Mouse (Mus musculus): Measurements from ENCODE around the gene Taf12.
"Not testable (repeated sequence)": the region's sequence is repeated elsewhere in the genome, so short reads cannot be mapped to it uniquely, and the experiment has no call there.

Gene Taf12

DNA sequence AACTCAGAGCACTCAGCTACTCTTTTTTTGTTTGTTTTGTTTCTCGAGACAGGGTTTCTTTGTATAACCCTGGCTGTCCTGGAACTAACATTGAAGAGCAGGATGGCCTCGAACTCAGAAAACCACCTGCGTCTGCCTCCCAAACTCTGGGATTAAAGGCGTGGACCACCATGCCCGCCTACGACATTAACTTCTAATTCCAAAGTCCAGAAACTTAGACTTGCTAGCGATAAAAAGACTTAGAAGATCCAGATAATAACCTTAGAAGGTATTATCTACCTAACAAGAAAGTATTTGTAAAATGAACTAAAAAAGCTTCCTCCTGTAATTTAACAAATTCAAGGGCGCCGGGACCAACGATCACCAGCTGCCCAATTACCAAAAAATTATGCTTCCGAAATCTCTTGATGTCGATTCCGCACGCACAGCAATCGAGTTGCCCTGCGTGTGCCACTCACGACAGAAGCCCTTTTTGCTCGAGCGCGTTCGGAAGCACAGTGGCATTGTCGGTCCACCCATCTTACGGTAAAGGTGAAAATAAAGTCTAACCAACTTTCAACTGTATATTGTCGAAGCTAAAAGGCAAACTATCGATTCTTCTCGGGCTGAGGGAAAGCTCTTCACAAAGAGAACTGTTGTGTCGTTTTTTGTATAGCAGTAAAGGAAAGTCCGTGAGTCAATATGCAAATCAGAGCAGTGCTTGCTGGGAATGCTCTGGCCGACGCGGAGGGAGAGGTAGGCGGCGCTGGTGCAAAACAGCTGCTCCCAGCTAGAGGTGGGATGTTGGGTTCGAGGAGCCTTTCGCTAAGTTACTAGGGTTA, 4.2 kb upstream of the Taf12 start:
- peak; percentile 54 to 85 for DNase-seq (ENCODE audit: low spot score in 2 of 2)

DNA sequence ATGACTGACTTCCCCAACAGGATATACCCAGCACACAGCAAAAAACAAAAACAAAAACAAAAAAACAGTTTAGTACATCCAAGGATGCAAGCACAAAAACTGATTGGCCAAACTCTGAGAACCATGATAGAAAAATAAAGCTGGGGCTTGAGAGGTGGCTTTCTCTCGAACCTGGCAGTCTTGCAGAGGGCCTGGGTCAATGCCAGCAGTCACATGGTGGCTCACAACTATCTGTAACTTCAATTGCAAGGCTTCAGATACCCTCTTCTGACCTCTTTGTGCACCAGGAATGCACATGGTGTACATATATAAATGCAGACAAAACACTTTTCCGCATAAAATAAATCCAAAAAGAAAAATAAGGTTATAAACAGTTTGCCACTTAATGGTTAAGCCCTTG, 1.0 kb upstream of the Taf12 start:
- peak in 1 of 2 experiments; percentile 30 for DNase-seq (ENCODE audit: low spot score in 2 of 2)

DNA sequence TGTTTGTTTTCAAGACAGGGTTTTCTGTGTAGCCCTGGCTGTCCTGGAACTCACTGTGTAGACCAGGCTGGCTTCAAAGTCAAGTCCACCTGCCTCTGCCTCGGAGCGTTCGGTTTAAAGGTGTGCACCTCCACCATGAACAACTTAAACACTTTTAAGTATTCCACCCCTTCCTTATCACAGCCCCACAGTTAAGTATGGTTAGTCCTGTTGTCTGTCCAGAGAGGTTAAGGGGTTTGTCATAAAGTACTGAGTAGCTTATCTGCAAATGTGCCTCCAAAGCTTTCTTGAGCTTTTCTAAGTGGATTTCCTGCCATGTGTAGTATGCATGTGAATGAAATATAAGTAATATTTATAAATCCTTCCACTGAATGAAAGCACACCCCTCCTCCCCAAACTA, 1.8 kb downstream of the Taf12 start:
- no peak for DNase-seq (ENCODE audit: low spot score in 2 of 2)

DNA sequence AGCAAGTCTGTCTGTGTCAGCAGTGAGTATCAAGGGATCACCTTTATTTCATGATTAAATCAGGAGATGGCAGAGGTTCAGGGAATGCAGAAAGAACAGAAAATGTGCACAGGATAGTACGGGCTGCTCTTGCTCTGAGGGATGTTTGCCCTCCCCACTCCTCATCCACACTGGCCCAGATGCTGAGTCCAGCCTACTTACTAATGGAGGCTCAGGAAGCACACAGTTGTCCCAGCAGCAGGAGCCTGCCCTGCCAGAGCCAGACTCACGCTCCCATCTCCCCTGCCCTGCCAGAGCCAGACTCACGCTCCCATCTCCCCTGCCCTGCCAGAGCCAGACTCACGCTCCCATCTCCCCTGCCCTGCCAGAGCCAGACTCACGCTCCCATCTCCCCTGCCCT, 14.7 kb downstream of the Taf12 start:
- not testable (repeated sequence) for DNase-seq (ENCODE audit: low spot score in 2 of 2)

DNA sequence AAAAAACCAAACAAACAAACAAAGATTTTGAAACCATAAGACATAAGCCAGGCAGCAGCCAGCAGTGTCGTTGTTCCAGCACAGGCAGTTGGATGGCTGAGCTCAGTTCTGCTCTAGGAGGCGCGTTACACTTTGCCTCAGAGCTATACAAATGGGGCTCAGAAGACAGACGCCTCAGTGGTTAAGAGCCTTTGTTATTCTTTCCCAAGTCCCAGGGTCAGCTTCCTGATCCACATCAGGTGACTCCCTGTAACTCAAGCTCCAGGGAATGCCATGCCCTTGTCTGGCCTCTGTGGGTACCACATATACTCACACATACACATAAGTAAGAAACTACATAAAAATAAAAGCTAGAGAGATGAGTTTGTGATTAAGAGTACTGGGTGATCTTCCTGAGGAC, 16.9 kb downstream of the Taf12 start:
- DNase-seq (ENCODE audit: low spot score in 2 of 2), result no peak

DNA sequence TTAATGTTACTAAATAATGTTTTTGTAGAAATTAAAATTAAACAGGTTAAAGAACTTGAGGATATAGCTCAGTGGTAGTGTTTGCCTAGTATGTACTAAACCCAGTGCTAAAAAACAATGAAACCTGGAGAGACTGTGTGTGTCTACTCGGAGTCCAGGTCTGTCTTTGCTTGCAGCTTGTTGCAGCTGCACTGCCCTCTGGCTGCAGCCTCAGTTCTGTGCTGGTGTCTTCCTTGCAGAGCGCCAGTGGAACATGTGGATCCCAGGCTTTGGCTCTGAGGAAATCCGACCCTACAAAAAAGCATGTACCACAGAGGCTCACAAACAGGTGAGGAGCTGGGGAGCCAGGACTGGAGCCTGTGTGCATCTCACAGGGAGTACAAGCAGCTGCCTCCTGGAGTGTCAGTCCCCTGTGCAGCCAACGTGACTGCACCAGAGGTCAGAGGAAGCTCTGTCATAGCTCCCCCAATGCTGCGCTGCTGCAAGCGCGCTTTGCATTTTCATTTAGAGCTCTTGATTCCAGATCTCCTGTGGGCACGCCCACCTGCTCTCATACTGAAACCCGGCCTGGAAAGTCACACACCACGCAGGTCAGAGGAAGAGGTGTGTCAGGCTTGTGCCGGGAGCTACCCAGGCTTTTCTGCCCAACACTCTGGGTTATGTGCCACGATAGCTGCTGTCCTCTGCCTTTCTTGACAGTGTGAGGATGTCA, 17.6 kb downstream of the Taf12 start:
- DNase-seq (ENCODE audit: low spot score in 2 of 2), result no peak

DNA sequence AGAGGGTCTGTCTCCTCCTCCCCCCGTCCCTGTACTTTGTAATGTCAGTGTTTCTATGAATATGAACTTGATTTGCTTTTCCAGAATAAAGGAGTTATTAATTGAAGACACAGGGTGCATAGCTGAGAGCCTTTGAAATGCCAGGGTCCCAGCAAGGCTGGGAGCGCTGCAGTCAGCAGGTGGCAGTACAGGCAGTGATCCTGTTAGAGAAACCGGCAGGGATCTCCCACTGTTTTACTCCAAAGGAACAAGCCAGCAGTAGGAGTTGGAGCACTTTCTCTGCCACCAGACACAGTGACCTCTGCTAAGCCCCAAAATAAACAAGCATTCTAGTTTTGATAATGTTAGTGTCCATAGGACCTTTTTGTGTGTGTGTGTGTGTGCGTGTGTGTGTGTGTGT, 18.8 kb downstream of the Taf12 start:
- DNase-seq (ENCODE audit: low spot score in 2 of 2), result peak in 1 of 2 experiments; percentile 35

DNA sequence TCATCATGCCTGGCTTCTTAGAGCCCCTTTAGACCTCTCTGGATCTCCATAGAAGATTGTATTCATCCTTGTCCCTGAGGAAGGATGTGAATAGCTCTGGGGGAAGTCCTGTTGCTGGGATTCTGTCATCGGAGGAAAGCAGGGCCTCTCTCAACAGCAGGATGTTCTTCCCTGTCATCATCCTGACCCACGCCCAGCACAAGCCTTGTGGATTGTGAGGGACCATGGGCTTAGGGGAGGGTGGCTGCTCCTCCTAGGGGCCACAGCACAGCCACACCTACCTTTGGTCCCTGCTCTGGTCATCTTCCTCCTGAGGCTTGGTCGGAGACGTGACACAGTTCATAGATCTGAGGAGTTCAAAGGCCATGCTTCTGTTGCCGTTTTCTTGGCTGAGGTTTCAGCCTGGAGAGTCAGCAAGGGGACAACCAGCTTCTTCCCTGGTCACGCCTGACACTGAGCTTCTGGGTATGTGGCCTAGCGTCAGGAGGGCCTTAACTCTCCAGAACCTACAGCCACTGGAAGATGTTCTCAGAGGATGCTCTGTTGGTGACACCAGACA, 19.6 kb downstream of the Taf12 start:
- no peak for DNase-seq (ENCODE audit: low spot score in 2 of 2)

DNA sequence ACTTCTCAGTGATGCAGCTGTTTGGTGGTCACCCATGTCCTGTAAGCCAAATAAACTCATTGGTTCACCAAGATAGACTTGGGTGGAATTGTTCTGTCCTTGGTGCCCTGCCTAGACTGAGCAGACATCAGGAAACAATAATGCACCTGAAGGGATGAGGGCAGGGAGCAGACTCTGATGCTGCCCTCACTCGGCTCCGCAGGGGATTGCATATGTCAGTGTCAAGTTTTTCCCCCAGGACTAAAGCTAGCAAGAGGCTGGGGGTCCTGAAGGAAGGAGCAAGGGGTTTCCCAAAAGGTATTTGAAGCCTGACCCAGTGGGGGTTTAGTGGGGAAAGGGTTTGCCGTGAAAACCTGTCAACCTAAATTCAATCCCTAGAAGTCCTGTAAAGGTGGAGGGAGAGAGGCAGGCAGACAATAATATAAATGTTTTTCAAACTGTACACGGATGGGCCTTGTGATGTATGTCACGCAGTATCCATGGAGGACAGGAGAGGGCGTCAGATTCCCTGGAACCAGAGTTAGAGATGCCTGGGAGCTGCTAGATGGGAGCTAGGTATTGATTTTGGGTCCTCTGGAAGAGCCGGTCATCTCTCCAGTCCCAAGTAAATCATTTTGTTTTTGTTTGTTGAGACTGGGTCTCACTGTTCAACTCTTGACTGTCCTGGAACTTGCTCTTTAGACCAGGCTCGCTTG, 21.7 kb downstream of the Taf12 start:
- DNase-seq (ENCODE audit: low spot score in 2 of 2), result no peak

DNA sequence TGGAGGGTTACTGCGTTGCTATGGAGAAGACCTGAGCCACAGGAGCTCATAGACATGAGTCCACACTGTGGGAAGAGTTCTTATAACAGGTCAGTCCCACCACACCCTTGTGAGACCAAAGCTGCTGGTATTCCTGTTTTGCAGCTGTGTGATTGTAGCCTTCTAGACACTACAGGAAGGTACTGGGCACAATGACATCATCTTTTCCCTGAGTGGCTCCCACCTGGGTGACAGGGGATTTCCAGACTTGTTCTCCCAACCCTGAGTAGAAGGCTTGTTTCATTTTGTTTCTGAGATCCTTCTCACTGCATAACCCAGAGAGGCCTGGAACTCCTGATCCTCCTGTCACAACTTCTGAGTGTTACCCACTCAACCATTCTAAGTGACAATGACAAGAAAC, 25.7 kb downstream of the Taf12 start:
- no peak for DNase-seq (ENCODE audit: low spot score in 2 of 2)

DNA sequence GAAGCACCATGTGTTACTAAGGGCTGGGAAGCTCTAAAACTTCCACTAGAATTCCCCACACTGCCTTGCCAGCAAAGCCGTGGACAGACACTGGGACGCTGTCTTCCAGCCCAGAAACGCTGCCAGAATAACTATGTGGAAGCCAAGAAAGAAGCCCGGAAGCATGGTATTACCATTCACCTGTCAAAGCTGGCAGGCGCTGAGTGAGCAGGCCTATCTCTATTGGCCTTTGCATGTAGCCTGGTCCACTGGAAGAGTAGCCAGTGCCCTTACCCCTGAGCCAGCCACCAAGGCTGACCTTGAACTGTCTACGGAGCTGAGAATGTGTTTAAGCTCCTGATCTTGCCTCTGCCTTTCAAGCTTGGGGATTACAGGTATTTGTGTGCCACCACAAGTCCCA, 27.3 kb downstream of the Taf12 start:
- DNase-seq (ENCODE audit: low spot score in 2 of 2), result no peak

DNA sequence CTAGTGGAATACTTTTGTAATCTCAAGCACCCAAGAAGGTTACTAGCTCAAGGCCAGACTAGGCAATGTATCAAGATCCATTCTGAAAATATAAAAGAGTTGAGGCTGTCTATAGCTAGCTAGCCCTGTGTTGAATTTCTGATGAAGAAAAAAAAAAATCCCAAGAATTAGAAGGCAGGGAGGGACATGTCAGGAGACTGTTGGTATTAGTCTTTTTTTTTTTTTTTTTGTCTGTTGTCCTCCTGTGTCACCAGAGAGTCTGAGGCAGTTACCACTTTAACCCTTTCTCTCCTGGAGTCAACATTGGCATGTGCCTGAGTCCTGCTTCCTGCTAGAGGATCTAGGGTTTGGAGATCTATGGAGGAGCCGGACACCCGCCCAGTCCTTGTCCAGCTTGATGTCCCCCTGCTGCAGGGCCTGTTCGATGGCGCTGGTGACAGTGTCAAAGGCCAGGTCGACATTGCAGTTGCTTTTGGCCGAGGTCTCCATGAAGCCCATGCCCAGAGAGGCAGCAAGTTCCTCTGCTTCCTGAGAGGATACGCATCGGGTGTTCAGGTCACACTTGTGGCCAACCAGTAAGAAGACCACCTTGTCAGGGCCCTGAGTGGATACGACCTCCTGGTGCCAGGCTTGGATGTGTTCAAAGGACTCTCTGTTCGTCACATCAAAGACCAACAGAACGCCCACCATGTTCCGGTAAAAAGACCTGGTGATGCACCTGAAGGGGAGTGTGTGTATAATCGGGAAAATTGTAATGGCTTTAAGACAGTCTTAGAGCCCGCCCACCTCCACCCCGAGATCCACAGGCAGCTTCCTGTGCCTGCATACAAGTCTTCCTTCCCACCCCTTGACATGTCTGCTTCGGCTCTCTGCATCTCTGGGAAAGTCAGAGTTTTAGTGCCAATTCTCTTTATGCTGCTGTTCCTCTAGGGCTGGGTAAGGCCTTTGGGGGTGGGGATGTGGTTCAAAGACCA, 28.1 kb downstream of the Taf12 start:
- no peak for DNase-seq (ENCODE audit: low spot score in 2 of 2)

DNA sequence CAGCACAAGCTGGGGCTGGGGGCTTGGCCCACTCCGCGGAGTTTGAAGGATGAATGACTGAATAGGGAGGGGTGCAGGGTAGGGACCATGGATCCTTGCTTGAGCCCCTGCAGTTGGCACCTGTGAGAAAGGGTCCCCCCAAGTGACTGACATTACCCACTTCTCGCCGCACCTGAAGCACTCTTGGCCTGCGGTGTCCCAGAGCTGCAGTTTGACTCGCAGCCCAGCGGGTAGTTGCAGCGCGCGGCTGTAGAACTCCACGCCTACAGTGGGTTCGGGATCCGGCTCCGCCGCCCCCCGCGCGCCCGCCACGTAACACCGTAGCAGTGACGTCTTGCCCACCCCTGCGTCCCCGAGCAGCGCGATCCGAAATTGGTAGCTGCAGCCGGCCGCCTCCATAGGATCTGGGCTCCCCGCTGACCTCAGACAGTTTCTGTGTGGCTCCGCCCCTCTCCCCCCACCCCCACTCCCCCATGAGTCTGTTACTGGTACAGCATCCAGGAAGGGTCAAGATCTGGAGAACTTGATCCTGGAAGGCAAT, 28.8 kb downstream of the Taf12 start, which contains the start of gene Rab42:
TSS of gene Rab42 (minus strand) at position 447 of the 541 bp plus-strand sequence.
- peak; percentile 38 to 49 for DNase-seq (ENCODE audit: low spot score in 2 of 2)

DNA sequence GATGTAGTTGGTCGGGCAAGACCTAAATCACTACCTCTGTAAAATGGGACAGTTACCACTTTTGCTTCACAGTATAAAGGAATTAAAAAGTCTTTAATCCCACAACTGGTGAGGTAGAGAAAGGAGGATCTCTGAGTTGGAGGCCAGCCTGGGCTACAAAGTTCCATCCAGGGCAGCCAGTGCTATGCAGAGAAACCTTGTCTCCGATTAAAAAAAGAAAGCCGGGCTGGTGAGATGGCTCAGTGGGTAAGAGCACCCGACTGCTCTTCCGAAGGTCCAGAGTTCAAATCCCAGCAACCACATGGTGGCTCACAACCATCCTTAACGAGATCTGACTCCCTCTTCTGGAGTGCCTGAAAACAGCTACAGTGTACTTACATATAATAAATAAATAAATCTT, 29.3 kb downstream of the Taf12 start:
- not testable (repeated sequence) for DNase-seq (ENCODE audit: low spot score in 2 of 2)

DNA sequence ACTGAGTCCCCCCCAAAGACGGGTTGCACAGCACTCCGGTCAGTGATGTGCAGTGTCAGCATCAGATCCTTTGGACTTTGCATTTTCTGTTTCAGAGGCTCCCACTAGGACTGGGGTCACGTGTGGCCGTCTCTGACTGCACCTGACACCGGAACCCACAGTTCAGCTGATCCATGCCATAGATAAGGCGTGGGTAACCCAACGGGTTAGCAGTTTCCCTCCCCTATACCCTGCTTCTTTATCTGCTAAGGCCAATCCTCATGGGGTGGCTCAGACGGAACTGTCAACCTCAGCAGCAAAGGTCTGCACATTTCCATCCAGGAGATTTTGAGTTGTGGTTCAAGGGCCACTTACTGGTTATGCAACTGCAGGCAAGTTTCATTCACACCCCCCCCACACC, 31.1 kb downstream of the Taf12 start:
- DNase-seq (ENCODE audit: low spot score in 2 of 2), result no peak

DNA sequence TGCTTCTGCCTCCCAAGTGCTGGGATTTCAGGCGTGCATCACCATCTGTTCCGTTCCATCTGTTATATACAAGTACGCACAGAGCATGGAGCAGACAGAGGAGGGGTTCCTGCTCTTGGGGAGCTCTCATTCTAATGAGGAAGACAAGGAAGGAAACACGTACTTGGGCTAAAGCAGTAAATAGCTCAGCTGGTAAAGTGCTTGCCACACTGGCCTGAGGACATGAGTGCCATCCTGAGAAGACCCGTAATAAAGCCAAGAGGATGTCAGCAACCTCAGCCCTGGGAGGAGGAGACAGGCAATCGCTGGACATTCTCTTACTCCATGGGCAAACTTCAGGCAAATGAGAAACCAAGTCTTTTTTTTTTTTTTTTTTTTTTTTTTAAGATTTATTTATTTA, 31.8 kb downstream of the Taf12 start:
- no peak for DNase-seq (ENCODE audit: low spot score in 2 of 2)

DNA sequence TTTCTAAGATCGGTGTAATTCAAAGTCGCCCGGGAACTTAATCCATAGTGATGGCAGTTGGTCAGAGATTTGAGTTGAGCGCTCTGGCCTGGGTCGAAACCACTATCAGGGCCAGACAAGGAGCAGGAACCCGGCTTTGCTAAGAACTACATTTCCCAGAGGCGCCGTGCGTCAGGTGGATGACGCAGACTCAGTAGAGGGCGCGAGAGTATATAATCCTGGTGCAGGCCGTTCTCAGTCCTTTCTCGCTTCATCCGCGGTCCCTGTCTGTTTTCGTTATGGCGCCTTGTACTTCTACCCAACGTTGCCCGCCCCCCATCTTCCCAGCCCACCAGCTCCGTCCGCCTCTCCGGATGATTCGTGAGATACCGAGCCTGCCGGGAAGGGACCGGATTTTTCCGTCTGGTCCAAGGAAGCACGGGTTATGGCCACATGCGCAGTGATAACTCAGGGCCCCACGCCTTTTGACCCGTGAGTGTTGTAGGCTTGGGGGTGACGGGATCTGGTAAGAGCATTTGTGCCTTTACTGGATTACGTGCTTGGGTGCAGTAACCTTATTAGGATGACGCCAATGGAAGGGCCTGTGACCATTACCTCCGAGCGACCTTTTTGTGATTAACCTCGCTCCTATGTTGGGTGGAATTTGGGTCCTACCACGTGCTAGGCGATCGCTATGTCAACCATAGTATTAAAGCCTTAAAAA, 34.4 kb downstream of the Taf12 start:
- DNase-seq (ENCODE audit: low spot score in 2 of 2), result peak; percentile 69 to 83

DNA sequence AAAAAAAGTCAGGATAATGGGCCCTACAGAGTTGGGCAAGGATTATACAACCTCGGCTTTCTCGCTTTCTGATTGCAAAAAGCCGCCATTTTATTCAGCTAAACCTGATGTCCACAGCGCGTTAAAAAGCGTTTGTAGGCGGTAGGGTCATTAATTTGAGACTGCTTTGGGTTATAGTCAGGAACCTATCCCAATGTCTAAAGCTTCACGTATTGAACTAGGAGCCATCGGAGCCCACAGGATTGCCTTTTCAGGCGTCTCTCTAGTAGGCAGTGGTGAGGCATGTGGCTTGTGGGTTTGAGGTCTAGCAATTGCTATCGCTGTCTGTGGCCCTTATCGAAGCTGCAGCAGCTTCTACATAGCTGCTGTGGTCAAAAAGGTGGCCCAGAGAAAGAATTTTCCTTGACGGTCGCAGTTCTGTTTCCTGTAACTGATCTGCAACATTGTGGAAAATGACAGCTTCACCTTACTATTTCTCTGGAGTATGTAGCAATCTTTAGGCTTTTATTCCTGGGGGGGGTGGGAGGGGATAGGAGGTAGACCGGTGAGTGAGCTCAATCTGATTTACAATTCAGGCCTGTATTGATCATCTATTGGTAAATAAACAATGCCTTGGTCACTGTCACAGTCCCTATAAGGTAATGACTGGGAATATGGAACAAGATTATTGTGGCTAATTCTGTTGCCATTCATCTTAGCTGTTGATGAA, 35.1 kb downstream of the Taf12 start:
- peak in 1 of 2 experiments; percentile 24 for DNase-seq (ENCODE audit: low spot score in 2 of 2)

DNA sequence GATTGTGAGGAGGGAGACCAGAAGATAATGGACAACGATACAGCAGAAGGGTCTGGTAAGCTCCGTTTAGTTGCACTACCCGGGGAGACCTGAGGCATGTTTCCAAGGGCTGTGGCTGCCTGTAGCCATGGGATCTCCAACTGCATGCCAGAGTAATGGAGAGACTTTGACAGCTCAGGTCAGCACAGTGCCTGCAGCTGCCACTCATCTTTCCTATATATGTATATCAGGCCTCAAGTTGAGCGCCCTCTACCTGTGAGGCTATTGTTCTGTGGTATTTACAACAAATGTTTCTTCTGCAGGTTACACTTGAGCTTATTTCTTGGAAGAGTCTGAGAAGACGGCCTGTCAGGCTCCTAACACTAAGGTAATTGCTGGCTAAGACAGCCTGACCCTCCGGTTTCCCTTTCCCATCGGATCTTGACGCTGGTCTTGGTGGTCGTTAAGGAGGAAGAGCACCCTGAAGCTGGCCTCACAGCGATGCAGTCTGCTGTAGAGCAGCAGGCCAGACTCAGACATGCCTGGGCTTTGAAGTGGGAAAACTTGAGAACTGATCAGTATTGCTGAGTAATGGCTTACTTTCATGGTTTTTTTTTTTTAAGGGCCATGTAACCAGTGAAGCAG, 35.8 kb downstream of the Taf12 start:
- DNase-seq (ENCODE audit: low spot score in 2 of 2), result peak in 1 of 2 experiments; percentile 28

Data from cerebellum, postnatal 4 days (tissue).